Mouse (Mus musculus): ENCODE measurements around the gene Eed. TPM values are rescaled to one million over a fixed set of nuclear protein-coding genes. Genes with fewer than 3 reads are reported as not detected.
A peak's percentile ranks its signal among the peaks of the same experiment; 100 is the strongest.

Gene Eed
- polyA plus RNA-seq, 1 experiment: 327 TPM

GRCm38 (mm10) chr7:89908899-89909621 lies 71.7 kb downstream of the Eed start:
- no peak overlapping the region for H3K27ac ChIP-seq (ENCODE audit: insufficient read depth, low read length)
- TF ChIP-seq EP300 (IDR thresholded peaks at IDR 0.05; ENCODE audit: insufficient read depth, low read depth, low read length) (no peak), POLR2A (IDR thresholded peaks at IDR 0.05; ENCODE audit: insufficient read depth, low read length) (no peak), CTCF (IDR thresholded peaks at IDR 0.05; ENCODE audit: low read depth, low read length) (no peak)
- no peak overlapping the region for H3K9ac ChIP-seq (ENCODE audit: low read depth, poor library complexity, severe bottlenecking)

GRCm38 (mm10) chr7:89908421-89908820 lies 72.4 kb downstream of the Eed start:
- Histone ChIP-seq H3K9me3 (replicated peaks; ENCODE audit: control insufficient read depth, insufficient read depth, low read length, poor library complexity, severe bottlenecking) (no peaks in the 10 kb centered on the region), H3K4me1 (ENCODE audit: control insufficient read depth, insufficient read depth, low read length) (no peaks in the 10 kb centered on the region), H3K36me3 (ENCODE audit: control insufficient read depth, insufficient read depth, low read length, poor library complexity, severe bottlenecking) (no peaks in the 10 kb centered on the region), H3K27ac (ENCODE audit: insufficient read depth, low read length) (no peak overlapping the region), H3K9ac (ENCODE audit: low read depth, poor library complexity, severe bottlenecking) (no peak overlapping the region), H3K4me3 (ENCODE audit: low read depth, low read length) (no peak overlapping the region), H3K27me3 (ENCODE audit: control insufficient read depth, insufficient read depth, low read length, poor library complexity, severe bottlenecking) (no peaks in the 10 kb centered on the region)
- TF ChIP-seq CTCF (IDR thresholded peaks at IDR 0.05; ENCODE audit: low read depth, low read length) (no peak), EP300 (IDR thresholded peaks at IDR 0.05; ENCODE audit: insufficient read depth, low read depth, low read length) (no peak), POLR2A (IDR thresholded peaks at IDR 0.05; ENCODE audit: insufficient read depth, low read length) (no peak)

More at GRCm38 (mm10) chr7:89908899-89909621, 71.7 kb downstream of the Eed start:
- no peaks in the 10 kb centered on the region for H3K9me3 ChIP-seq (replicated peaks; ENCODE audit: control insufficient read depth, insufficient read depth, low read length, poor library complexity, severe bottlenecking)
- no peaks in the 10 kb centered on the region for H3K36me3 ChIP-seq (ENCODE audit: control insufficient read depth, insufficient read depth, low read length, poor library complexity, severe bottlenecking)
- no peak overlapping the region for H3K4me3 ChIP-seq (ENCODE audit: low read depth, low read length)
- H3K4me1 ChIP-seq (ENCODE audit: control insufficient read depth, insufficient read depth, low read length): no peaks in the 10 kb centered on the region
- H3K27me3 ChIP-seq (ENCODE audit: control insufficient read depth, insufficient read depth, low read length, poor library complexity, severe bottlenecking): no peaks in the 10 kb centered on the region

GRCm38 (mm10) chr7:89907950-89908349 lies 72.8 kb downstream of the Eed start:
- Histone ChIP-seq H3K27ac (ENCODE audit: insufficient read depth, low read length) (no peak overlapping the region), H3K27me3 (ENCODE audit: control insufficient read depth, insufficient read depth, low read length, poor library complexity, severe bottlenecking) (no peaks in the 10 kb centered on the region), H3K9me3 (replicated peaks; ENCODE audit: control insufficient read depth, insufficient read depth, low read length, poor library complexity, severe bottlenecking) (no peaks in the 10 kb centered on the region), H3K4me3 (ENCODE audit: low read depth, low read length) (no peak overlapping the region), H3K9ac (ENCODE audit: low read depth, poor library complexity, severe bottlenecking) (no peak overlapping the region), H3K4me1 (ENCODE audit: control insufficient read depth, insufficient read depth, low read length) (peaks cover under 1% of the 10 kb centered on the region), H3K36me3 (ENCODE audit: control insufficient read depth, insufficient read depth, low read length, poor library complexity, severe bottlenecking) (no peaks in the 10 kb centered on the region)
- TF ChIP-seq EP300 (IDR thresholded peaks at IDR 0.05; ENCODE audit: insufficient read depth, low read depth, low read length): no peak
- peak; percentile 33 for TF ChIP-seq CTCF (IDR thresholded peaks at IDR 0.05; ENCODE audit: low read depth, low read length)

Other genes starting within 250 kb of the Eed start
- gene Ccdc81, start 77.4 kb downstream of the Eed start, polyA plus RNA-seq (2011; ENCODE audit: insufficient read depth, insufficient read length, low read depth, missing spikeins): 0.24 and 0.27 TPM in 2 replicates
- 63.0 and 64.7 TPM in 2 replicates for gene Hikeshi, start 39.8 kb downstream of the Eed start, polyA plus RNA-seq (2011; ENCODE audit: insufficient read depth, insufficient read length, low read depth, missing spikeins)
- 175 and 177 TPM in 2 replicates for gene Picalm, start 149.2 kb upstream of the Eed start, polyA plus RNA-seq (2011; ENCODE audit: insufficient read depth, insufficient read length, low read depth, missing spikeins)